Mouse (Mus musculus) ES-E14 (cell line): ENCODE results near the gene Csk. TPM values are rescaled to one million over a fixed set of nuclear protein-coding genes. Genes with fewer than 3 reads are reported as not detected.
A peak's percentile ranks its signal among the peaks of the same experiment; 100 is the strongest.

Source experiments
- DNase-seq: peaks from one replicate; pipeline ENCODE4 v3.0.0-alpha.2; 2013; ENCODE audit warnings: low read depth, low spot score
- H3K27ac ChIP-seq: 2 replicates; pipeline ENCODE4 v1.5.1; 2012; ENCODE audit warnings: low read depth, mild to moderate bottlenecking, low read length, moderate library complexity, mixed read lengths; ENCODE audit not compliant: poor library complexity, insufficient read depth, severe bottlenecking
- H3K36me3 ChIP-seq: 2 replicates; pipeline ENCODE4 v1.6.1; 2012; ENCODE audit warnings: mild to moderate bottlenecking, low read length, moderate library complexity, mixed read lengths; ENCODE audit not compliant: control insufficient read depth, poor library complexity, insufficient read depth, severe bottlenecking
- H3K4me1 ChIP-seq, 2 experiments: fragments of 150-350 bp in 1 of 2; sonication (generic) in 1 of 2; 2 replicates each; pipeline ENCODE4 v1.6.1; 2012; ENCODE audit warnings: low read length in 2 of 2, mild to moderate bottlenecking in 1 of 2, mixed read lengths in 1 of 2; ENCODE audit not compliant: control insufficient read depth in 2 of 2, insufficient read depth in 2 of 2, poor library complexity in 1 of 2
- H3K4me3 ChIP-seq, 2 experiments: fragments of 150-350 bp in 1 of 2; sonication (generic) in 1 of 2; 2 replicates each; pipeline ENCODE4 v1.5.1; 2012; ENCODE audit warnings: low read length in 2 of 2, low read depth in 1 of 2, mild to moderate bottlenecking in 1 of 2, mixed read lengths in 1 of 2; ENCODE audit not compliant: insufficient read depth in 1 of 2, poor library complexity in 1 of 2, severe bottlenecking in 1 of 2
- H3K9ac ChIP-seq: 2 replicates; pipeline ENCODE4 v1.6.1; 2012; ENCODE audit warnings: low read depth, mild to moderate bottlenecking, low read length, mixed read lengths; ENCODE audit not compliant: poor library complexity, insufficient read depth, severe bottlenecking
- H3K9me3 ChIP-seq: fragments of 150-350 bp; sonication (generic); 2 replicates; pipeline ENCODE4 v1.6.1; 2012; ENCODE audit warnings: low read depth, mild to moderate bottlenecking, low read length; ENCODE audit not compliant: control insufficient read depth, insufficient read depth
- CHD2 ChIP-seq: IDR thresholded peaks from 2 replicates; pipeline ENCODE4 v1.6.1; 2014; ENCODE audit warnings: mild to moderate bottlenecking, low read depth, low read length, inconsistent platforms
- HCFC1 ChIP-seq: IDR thresholded peaks from 2 replicates; pipeline ENCODE4 v1.6.1; 2012; ENCODE audit warnings: low read length, inconsistent platforms, borderline replicate concordance; ENCODE audit not compliant: insufficient read depth
- MAFK ChIP-seq: IDR thresholded peaks from 2 replicates; pipeline ENCODE4 v1.6.1; 2014; ENCODE audit warnings: mild to moderate bottlenecking, low read depth, low read length, inconsistent platforms; ENCODE audit not compliant: insufficient read depth
- ZC3H11A ChIP-seq: IDR thresholded peaks from 2 replicates; pipeline ENCODE4 v1.6.1; 2012; ENCODE audit warnings: low read depth, mild to moderate bottlenecking, inconsistent platforms, low read length, borderline replicate concordance
- ZNF384 ChIP-seq: IDR thresholded peaks from 2 replicates; pipeline ENCODE4 v1.6.1; 2012; ENCODE audit warnings: low read depth, low read length, inconsistent platforms
- in situ Hi-C, 2 experiments: fragments of 600-800 bp; cut with MboI; formaldehyde crosslinking; loops; one replicate each; pipeline ENCODE4 v1.15.1; 2025; ENCODE audit warnings: low sequenced_read_pairs in 2 of 2, inconsistent platforms in 1 of 2; ENCODE audit not compliant: unreplicated experiment in 2 of 2
- total RNA-seq: library from RNA; depleted of rRNA; stranded (reverse); fragments of 300-350 nt; gene quantifications from 2 replicates; pipeline ENCODE4 v1.2.3, GENCODE M21; 2012

The Csk gene
- total RNA-seq, 1 experiment, result 32.2 TPM

GRCm38 (mm10) chr9:57633481-57634024 is 19.9 kb downstream of the Csk start:
- no peak overlapping the region for H3K4me3 ChIP-seq
- TF ChIP-seq CHD2 (no peak), HCFC1 (no peak), ZNF384 (no peak), ZC3H11A (no peak), MAFK (no peak)
- H3K9me3 ChIP-seq, result no peaks in the 10 kb centered on the region
- in situ Hi-C loops, result no loop called here
- H3K4me1 ChIP-seq, result peaks cover 0 to 5% of the 10 kb centered on the region in 2 experiments; a peak in 1 of 4 replicates
- H3K36me3 ChIP-seq, result peaks cover 25% of the 10 kb centered on the region; the same call in 1 of the 2 replicates
- no peak for DNase-seq
- no peak overlapping the region for H3K9ac ChIP-seq
- no peak overlapping the region for H3K27ac ChIP-seq

GRCm38 (mm10) chr9:57629118-57629874 is 24.1 kb downstream of the Csk start:
- H3K9me3 ChIP-seq, result no peaks in the 10 kb centered on the region
- in situ Hi-C loops, result no loop called here
- H3K4me3 ChIP-seq, result no peak overlapping the region
- no peak overlapping the region for H3K9ac ChIP-seq
- peaks cover 0 to 12% of the 10 kb centered on the region in 2 experiments; a peak in 2 of 4 replicates for H3K4me1 ChIP-seq
- peaks cover 51% of the 10 kb centered on the region for H3K36me3 ChIP-seq
- TF ChIP-seq ZC3H11A (peak; percentile 18; the same call in 1 of the 2 replicates), HCFC1 (no peak)
- no peak for DNase-seq
- no peak overlapping the region for H3K27ac ChIP-seq

DNA sequence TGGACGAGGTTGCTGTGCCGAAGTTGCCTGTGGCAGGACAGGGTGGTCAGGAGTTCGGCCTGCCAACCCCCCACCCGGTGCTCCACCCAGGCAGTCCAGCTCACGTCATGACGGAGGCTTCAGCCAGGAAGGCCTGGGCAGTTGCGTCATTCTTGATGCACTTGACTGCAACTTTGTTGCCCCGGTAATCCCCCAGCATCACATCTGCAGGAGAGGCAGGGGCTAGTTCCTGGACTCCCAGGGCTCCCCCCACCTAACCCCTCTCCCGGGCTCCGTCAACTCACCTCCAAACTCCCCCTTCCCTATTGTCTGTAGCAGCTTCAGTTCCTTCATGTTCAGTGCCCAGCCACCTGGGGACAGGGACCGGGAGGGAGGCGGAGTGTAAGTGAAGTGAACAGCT is 24.7 kb downstream of the Csk start:
- peaks cover 51% of the 10 kb centered on the region for H3K36me3 ChIP-seq
- H3K9me3 ChIP-seq, result no peaks in the 10 kb centered on the region
- TF ChIP-seq HCFC1 (no peak), ZC3H11A (no peak), MAFK (no peak), ZNF384 (no peak), CHD2 (no peak)
- H3K27ac ChIP-seq, result no peak overlapping the region
- in situ Hi-C loops, result no loop called here
- H3K9ac ChIP-seq, result no peak overlapping the region
- peaks cover 0 to 12% of the 10 kb centered on the region in 2 experiments; a peak in 2 of 4 replicates for H3K4me1 ChIP-seq
- no peak for DNase-seq
- H3K4me3 ChIP-seq, result no peak overlapping the region

DNA sequence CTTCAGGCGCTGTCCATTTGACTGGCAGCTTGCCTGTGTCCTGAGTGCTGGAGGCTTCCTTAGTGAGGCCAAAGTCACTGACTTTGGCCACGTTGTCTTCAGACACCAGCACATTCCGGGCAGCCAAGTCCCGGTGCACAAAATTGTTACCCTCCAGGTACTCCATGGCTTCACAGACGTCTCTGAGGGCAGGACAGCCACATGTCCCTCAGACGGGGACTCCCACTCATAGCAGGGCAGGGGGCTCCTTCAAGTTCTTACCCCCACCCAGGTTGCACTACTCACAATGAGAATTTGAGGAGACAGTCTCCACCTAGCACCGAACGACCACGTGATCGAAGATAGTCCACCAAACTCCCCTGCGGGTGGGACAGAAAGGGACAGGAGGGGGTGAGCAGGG is 25.5 kb downstream of the Csk start:
- in situ Hi-C loops, result no loop called here
- H3K9me3 ChIP-seq, result no peaks in the 10 kb centered on the region
- DNase-seq, result no peak
- H3K36me3 ChIP-seq, result peaks cover 51% of the 10 kb centered on the region
- H3K4me3 ChIP-seq, result no peak overlapping the region
- H3K9ac ChIP-seq, result no peak overlapping the region
- no peak for TF ChIP-seq ZNF384
- TF ChIP-seq MAFK, result no peak
- no peak for TF ChIP-seq CHD2
- TF ChIP-seq ZC3H11A, result no peak
- TF ChIP-seq HCFC1, result no peak
- peaks cover 0 to 12% of the 10 kb centered on the region in 2 experiments; a peak in 2 of 4 replicates for H3K4me1 ChIP-seq
- H3K27ac ChIP-seq, result no peak overlapping the region
